Mouse (Mus musculus) heart, postnatal 0 days (tissue): ENCODE data around the gene Mtus2. TPM values are rescaled to one million over a fixed set of nuclear protein-coding genes. Genes with fewer than 3 reads are reported as not detected.
A peak's percentile ranks its signal among the peaks of the same experiment; 100 is the strongest.

Experiments used
- ATAC-seq: fragments of 200-750 bp; cut with Nextera tagmentation; 2 replicates; pipeline ENCODE4 v1.8.0; 2017; ENCODE audit warnings: low read depth, moderate number of reproducible peaks, moderate library complexity; ENCODE audit not compliant: insufficient read depth
- DNase-seq: peaks from one replicate; pipeline ENCODE4 v3.0.0-alpha.2; 2016; ENCODE audit warnings: low spot score
- H3K27ac ChIP-seq: fragments of 300-500 bp; sonication (generic); 2 replicates; pipeline ENCODE4 v1.5.1; 2014; ENCODE audit warnings: low read depth, mild to moderate bottlenecking
- H3K27me3 ChIP-seq: fragments of 300-500 bp; sonication (generic); 2 replicates; pipeline ENCODE4 v1.6.1; 2014; ENCODE audit warnings: low read length, mixed read lengths; ENCODE audit not compliant: control insufficient read depth, insufficient read depth
- H3K36me3 ChIP-seq: fragments of 300-500 bp; sonication (generic); replicated peaks from 2 replicates; pipeline ENCODE4 v1.6.1; 2014; ENCODE audit warnings: low read length, mixed read lengths; ENCODE audit not compliant: control insufficient read depth, insufficient read depth
- H3K4me1 ChIP-seq: fragments of 300-500 bp; sonication (generic); 2 replicates; pipeline ENCODE4 v1.6.1; 2014; ENCODE audit warnings: antibody characterized with exemption; ENCODE audit not compliant: control insufficient read depth, insufficient read depth
- H3K4me2 ChIP-seq: fragments of 300-500 bp; sonication (generic); 2 replicates; pipeline ENCODE4 v1.6.1; 2014; ENCODE audit warnings: low read depth, mild to moderate bottlenecking, low read length, moderate library complexity
- H3K4me3 ChIP-seq: fragments of 300-500 bp; sonication (generic); 2 replicates; pipeline ENCODE4 v1.5.1; 2014; ENCODE audit warnings: low read depth, low read length
- H3K9ac ChIP-seq: fragments of 300-500 bp; sonication (generic); replicated peaks from 2 replicates; pipeline ENCODE4 v1.6.1; 2014; ENCODE audit warnings: low read depth, low read length, mixed read lengths
- H3K9me3 ChIP-seq: fragments of 300-500 bp; sonication (generic); replicated peaks from 2 replicates; pipeline ENCODE4 v1.6.1; 2016; ENCODE audit warnings: low read length; ENCODE audit not compliant: control insufficient read depth
- CTCF ChIP-seq: IDR thresholded peaks from 2 replicates; pipeline ENCODE4 v1.5.1; 2016; ENCODE audit warnings: antibody characterized with exemption, control low read depth, low read depth
- EP300 ChIP-seq: IDR thresholded peaks from 2 replicates; pipeline ENCODE4 v1.6.1; 2016; ENCODE audit warnings: antibody characterized with exemption, low read depth
- WGBS: fragments of 180-500 bp; shearing (Covaris S2); extraction: QIAGEN DNeasy Blood & Tissue Kit; methylation state at CpG from one replicate; pipeline ENCODE4 v1.1.7; 2014; 5-methylcytosine and 5-hydroxymethylcytosine counted together
- polyA plus RNA-seq: library from polyadenylated mRNA; unstranded; fragments of >200 nt; fragmentation: Nextera tagmentation; extraction: Ambion mirVana; gene quantifications from 2 replicates; pipeline ENCODE4 v1.2.1, GENCODE M21; 2015
- total RNA-seq: library from RNA; depleted of rRNA; stranded (reverse); fragments of >200 nt; gene quantifications from 2 replicates; pipeline ENCODE4 v1.2.3, GENCODE M21; 2014; ENCODE audit warnings: low replicate concordance

Mtus2 gene
- total and polyA plus RNA-seq, 2 experiments from 2014 or later = 59.9 to 165 TPM

DNA sequence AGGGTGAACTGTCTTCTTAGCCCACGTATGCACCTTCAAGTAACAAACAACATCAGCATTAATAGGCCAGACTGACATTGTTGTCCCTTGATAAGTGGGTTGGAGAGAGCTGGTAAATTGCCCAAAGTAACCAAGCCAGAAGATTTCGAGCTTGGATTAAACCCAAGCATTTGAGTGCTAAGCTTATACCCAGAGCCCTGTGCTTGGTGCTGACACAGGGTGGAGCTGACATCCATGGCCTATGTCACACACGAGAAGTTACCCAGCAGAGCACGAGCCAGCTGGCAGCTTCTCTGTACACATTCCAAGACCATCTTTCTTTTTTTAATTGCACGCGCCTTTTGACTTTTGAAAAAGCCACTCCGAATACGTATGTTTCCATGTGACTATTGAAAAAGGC, 259.7 kb downstream of the Mtus2 start:
- Histone ChIP-seq H3K4me2 (no peak overlapping the region), H3K9ac (no peak overlapping the region), H3K27ac (no peak overlapping the region), H3K27me3 (no peaks in the 10 kb centered on the region), H3K4me3 (no peak overlapping the region), H3K9me3 (no peaks in the 10 kb centered on the region), H3K4me1 (no peaks in the 10 kb centered on the region), H3K36me3 (no peaks in the 10 kb centered on the region)
- TF ChIP-seq CTCF = no peak
- TF ChIP-seq EP300 = no peak
- DNase-seq (no peak), ATAC-seq (peak; percentile 72)
- 45% methylated on average over 8 of the region's 8 CpGs for WGBS

- no peaks in the 10 kb centered on the region for H3K27me3 ChIP-seq
- TF ChIP-seq CTCF = no peak
- no peak for TF ChIP-seq EP300
- no peak overlapping the region for H3K9ac ChIP-seq
- H3K4me1 ChIP-seq = no peaks in the 10 kb centered on the region
- ATAC-seq (no peak), DNase-seq (no peak)
- no peak overlapping the region for H3K4me3 ChIP-seq
- WGBS = 78% methylated on average over 5 of the region's 5 CpGs
- H3K9me3 ChIP-seq = no peaks in the 10 kb centered on the region
- H3K27ac ChIP-seq = no peak overlapping the region
- H3K4me2 ChIP-seq = no peak overlapping the region
- no peaks in the 10 kb centered on the region for H3K36me3 ChIP-seq
Observed at GRCm38 (mm10) chr5:148222898-148223297, 265.8 kb downstream of the Mtus2 start.

- no peak for DNase-seq
- H3K4me1 ChIP-seq = no peaks in the 10 kb centered on the region
- no peaks in the 10 kb centered on the region for H3K9me3 ChIP-seq
- WGBS = 84% methylated on average over 16 of the region's 16 CpGs
- no peak for TF ChIP-seq EP300
- no peak overlapping the region for H3K27ac ChIP-seq
- H3K4me3 ChIP-seq = no peak overlapping the region
- H3K4me2 ChIP-seq = no peak overlapping the region
- H3K36me3 ChIP-seq = no peaks in the 10 kb centered on the region
- no peak for ATAC-seq
- no peaks in the 10 kb centered on the region for H3K27me3 ChIP-seq
- no peak overlapping the region for H3K9ac ChIP-seq
Observed at GRCm38 (mm10) chr5:148224004-148224403, 266.9 kb downstream of the Mtus2 start.

- no peaks in the 10 kb centered on the region for H3K36me3 ChIP-seq
- H3K9ac ChIP-seq = no peak overlapping the region
- H3K4me2 ChIP-seq = no peak overlapping the region
- TF ChIP-seq CTCF (no peak), EP300 (no peak)
- no peaks in the 10 kb centered on the region for H3K4me1 ChIP-seq
- H3K27ac ChIP-seq = no peak overlapping the region
- H3K27me3 ChIP-seq = no peaks in the 10 kb centered on the region
- ATAC-seq = no peak
- WGBS = 82% methylated on average over 18 of the region's 18 CpGs
- no peak for DNase-seq
- H3K4me3 ChIP-seq = no peak overlapping the region
- no peaks in the 10 kb centered on the region for H3K9me3 ChIP-seq
Observed at GRCm38 (mm10) chr5:148233714-148234113, 276.6 kb downstream of the Mtus2 start.

DNA sequence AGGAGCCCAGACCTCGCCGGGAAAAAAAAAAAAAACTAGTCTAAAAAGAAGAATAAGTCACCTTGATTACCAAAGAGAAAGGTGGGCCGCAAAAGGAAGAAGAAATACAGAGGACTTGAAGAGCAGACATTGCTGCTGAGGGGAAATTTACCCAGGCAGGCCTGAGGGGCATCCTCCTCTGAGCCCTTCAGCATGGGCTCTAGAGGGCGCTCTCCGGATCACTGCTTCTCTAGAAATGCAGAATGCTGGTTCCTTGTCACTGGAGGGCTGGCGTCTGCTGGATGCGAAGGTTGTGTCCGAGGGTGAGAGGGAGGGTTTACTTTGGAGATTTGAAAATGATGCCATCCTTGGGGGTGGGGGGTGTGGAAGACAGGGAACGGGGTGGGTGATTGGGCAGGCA, 279.5 kb downstream of the Mtus2 start:
- H3K36me3 ChIP-seq = no peaks in the 10 kb centered on the region
- H3K4me1 ChIP-seq = no peaks in the 10 kb centered on the region
- no peak overlapping the region for H3K27ac ChIP-seq
- no peak for DNase-seq
- H3K9me3 ChIP-seq = no peaks in the 10 kb centered on the region
- no peak overlapping the region for H3K4me2 ChIP-seq
- H3K27me3 ChIP-seq = no peaks in the 10 kb centered on the region
- no peak overlapping the region for H3K9ac ChIP-seq
- TF ChIP-seq CTCF = peak; percentile 29; the same call in 1 of the 2 replicates
- no peak for TF ChIP-seq EP300
- ATAC-seq = no peak
- 53% methylated on average over 9 of the region's 9 CpGs for WGBS
- no peak overlapping the region for H3K4me3 ChIP-seq

DNA sequence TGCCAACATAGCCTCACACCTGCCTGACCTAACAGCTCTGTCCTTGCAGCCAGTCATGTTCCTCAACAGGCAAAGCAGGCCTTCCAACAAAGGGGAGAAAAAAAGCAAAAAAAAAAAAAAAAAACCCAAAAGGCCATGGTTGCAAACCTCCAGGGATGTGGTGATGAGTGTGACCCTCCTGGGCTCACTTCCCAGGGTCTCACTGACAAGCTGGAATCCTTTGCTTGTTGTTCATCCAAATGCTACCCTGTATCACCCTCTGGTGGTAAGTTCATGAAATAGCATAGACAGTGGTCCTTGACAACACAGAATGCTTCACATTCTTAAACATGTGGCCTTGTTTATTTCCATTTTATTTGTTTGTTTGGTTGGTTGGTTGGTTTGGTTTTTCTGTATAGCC, 281.9 kb downstream of the Mtus2 start:
- H3K4me1 ChIP-seq = no peaks in the 10 kb centered on the region
- no peaks in the 10 kb centered on the region for H3K27me3 ChIP-seq
- no peak overlapping the region for H3K4me2 ChIP-seq
- no peak overlapping the region for H3K27ac ChIP-seq
- no peak overlapping the region for H3K9ac ChIP-seq
- no peaks in the 10 kb centered on the region for H3K9me3 ChIP-seq
- H3K36me3 ChIP-seq = no peaks in the 10 kb centered on the region
- no peak overlapping the region for H3K4me3 ChIP-seq
- peak; percentile 58 for DNase-seq
- TF ChIP-seq CTCF (peak; percentile 94), EP300 (no peak)
- no peak; the same call in 1 of the 2 replicates for ATAC-seq
